Mouse (Mus musculus): ENCODE data around the gene Zcchc24. TPM values are rescaled to one million over a fixed set of nuclear protein-coding genes. Genes with fewer than 3 reads are reported as not detected.

Gene Zcchc24
- total RNA-seq, 1 experiment from 2014 or later: 4.2 TPM

DNA sequence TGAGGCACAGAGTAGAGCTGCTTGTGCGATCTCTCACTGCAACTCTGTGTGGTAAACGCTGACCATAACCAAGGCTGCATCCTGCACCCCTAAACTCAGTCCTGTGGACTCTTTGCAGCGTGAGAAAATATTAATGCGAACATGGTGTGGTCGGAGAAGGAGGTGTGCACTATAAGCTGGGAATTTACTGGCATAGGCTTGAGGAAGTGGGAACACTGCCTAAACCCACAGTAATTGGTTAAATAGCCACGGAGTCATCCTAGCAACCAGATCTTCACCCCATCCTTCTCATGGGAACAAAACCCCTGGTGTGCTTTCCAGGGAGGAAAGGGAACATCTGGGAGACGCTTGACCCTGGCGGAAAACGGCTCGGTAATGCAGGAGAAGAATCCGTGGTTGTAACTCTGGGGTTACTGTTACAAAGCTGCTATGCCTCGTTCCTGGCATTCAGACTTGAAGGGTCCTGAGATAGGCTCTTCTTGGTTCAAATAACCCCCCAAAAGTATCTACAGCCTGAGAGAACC is 18.6 kb upstream of the Zcchc24 start:
- no peak for ATAC-seq (replicated peaks in 1 of 2; ENCODE audit: insufficient read depth in 1 of 2, low FRiP score in 2 of 2, low TSS enrichment in 1 of 2, low read depth in 1 of 2, poor library complexity in 2 of 2, severe bottlenecking in 2 of 2)

GRCm38 (mm10) chr14:25786959-25787358 is 18.1 kb upstream of the Zcchc24 start:
- ATAC-seq (replicated peaks in 1 of 2; ENCODE audit: insufficient read depth in 1 of 2, low FRiP score in 2 of 2, low TSS enrichment in 1 of 2, low read depth in 1 of 2, poor library complexity in 2 of 2, severe bottlenecking in 2 of 2): no peak

- ATAC-seq (replicated peaks in 1 of 2; ENCODE audit: insufficient read depth in 1 of 2, low FRiP score in 2 of 2, low TSS enrichment in 1 of 2, low read depth in 1 of 2, poor library complexity in 2 of 2, severe bottlenecking in 2 of 2): peak; percentile 59 to 61; a peak in 3 of 4 replicates
Observed at GRCm38 (mm10) chr14:25785210-25785609, 16.4 kb upstream of the Zcchc24 start.

GRCm38 (mm10) chr14:25783220-25783619 is 14.4 kb upstream of the Zcchc24 start:
- no peak for ATAC-seq (replicated peaks in 1 of 2; ENCODE audit: insufficient read depth in 1 of 2, low FRiP score in 2 of 2, low TSS enrichment in 1 of 2, low read depth in 1 of 2, poor library complexity in 2 of 2, severe bottlenecking in 2 of 2)

DNA sequence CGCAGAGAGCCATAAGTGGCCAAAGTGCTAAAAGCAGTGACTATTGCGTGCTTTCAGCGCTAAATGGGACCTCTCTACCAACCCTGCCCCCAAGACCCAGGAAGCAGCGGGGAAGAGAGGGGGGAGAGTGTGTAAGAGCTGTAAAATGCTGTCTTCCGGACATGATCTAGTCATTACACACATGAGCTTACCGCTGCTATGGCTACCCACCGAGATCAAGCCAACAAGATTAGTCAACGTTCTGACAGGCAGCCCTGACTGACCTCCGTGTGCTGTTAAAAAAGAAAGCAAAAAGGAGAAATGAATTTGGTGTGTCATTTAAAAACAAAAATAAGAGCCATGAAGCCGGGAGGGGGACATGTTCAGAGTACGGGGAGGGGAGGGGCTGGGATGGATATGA is 11.8 kb upstream of the Zcchc24 start:
- ATAC-seq (replicated peaks in 1 of 2; ENCODE audit: insufficient read depth in 1 of 2, low FRiP score in 2 of 2, low TSS enrichment in 1 of 2, low read depth in 1 of 2, poor library complexity in 2 of 2, severe bottlenecking in 2 of 2): peak; percentile 63 to 65

- no peak for ATAC-seq (replicated peaks in 1 of 2; ENCODE audit: insufficient read depth in 1 of 2, low FRiP score in 2 of 2, low TSS enrichment in 1 of 2, low read depth in 1 of 2, poor library complexity in 2 of 2, severe bottlenecking in 2 of 2)
Observed at GRCm38 (mm10) chr14:25776294-25776693, 7.5 kb upstream of the Zcchc24 start.

DNA sequence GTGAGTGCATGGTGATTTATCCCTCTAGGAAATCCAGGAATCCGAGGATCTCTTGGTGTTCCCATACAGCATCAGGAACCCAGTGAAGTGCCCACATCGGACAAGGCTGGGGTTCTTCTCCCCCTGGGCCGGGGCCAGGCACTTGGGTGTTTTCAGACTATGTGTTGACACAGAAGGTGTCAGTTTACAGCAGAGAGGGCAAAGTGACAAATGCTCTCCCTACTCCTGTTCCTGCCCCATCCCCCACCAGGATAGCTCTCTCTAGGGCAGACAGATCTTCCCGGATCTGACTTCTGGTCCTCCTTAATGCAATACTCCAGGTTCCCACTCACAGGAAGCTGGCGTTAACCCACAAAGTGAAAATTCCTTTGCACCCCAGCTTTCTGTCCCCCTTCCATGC is 5.3 kb upstream of the Zcchc24 start:
- no peak for ATAC-seq (replicated peaks in 1 of 2; ENCODE audit: insufficient read depth in 1 of 2, low FRiP score in 2 of 2, low TSS enrichment in 1 of 2, low read depth in 1 of 2, poor library complexity in 2 of 2, severe bottlenecking in 2 of 2)

DNA sequence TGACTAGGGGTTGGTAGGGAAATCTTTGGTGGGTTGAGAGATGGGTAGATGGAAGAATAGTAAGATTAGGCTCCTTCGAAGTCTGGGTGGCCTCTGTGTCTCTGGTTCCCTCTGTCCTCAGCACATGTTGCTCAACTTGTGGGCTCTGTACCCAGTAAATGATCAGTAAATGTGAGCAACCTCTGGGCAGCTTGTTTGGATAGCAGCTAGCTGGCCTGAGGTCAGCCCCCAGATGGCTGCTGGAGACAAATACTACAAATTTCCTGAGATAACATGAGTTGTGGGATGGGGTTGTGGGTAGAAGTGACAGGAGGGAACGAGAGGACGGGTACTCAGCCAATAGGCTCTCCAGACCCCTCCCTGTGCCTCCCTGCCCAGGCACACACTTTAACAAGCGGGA is 4.2 kb upstream of the Zcchc24 start:
- no peak for ATAC-seq (replicated peaks in 1 of 2; ENCODE audit: insufficient read depth in 1 of 2, low FRiP score in 2 of 2, low TSS enrichment in 1 of 2, low read depth in 1 of 2, poor library complexity in 2 of 2, severe bottlenecking in 2 of 2)

- ATAC-seq (replicated peaks in 1 of 2; ENCODE audit: insufficient read depth in 1 of 2, low FRiP score in 2 of 2, low TSS enrichment in 1 of 2, low read depth in 1 of 2, poor library complexity in 2 of 2, severe bottlenecking in 2 of 2): no peak
Observed at GRCm38 (mm10) chr14:25769626-25770306, 927 bp upstream of the Zcchc24 start.

GRCm38 (mm10) chr14:25768261-25768893 is 462 bp downstream of the Zcchc24 start:
- ATAC-seq (replicated peaks in 1 of 2; ENCODE audit: insufficient read depth in 1 of 2, low FRiP score in 2 of 2, low TSS enrichment in 1 of 2, low read depth in 1 of 2, poor library complexity in 2 of 2, severe bottlenecking in 2 of 2): peak; percentile 23 to 33; a peak in 2 of 4 replicates

GRCm38 (mm10) chr14:25767725-25768203 is 1.1 kb downstream of the Zcchc24 start:
- ATAC-seq (replicated peaks in 1 of 2; ENCODE audit: insufficient read depth in 1 of 2, low FRiP score in 2 of 2, low TSS enrichment in 1 of 2, low read depth in 1 of 2, poor library complexity in 2 of 2, severe bottlenecking in 2 of 2): no peak

DNA sequence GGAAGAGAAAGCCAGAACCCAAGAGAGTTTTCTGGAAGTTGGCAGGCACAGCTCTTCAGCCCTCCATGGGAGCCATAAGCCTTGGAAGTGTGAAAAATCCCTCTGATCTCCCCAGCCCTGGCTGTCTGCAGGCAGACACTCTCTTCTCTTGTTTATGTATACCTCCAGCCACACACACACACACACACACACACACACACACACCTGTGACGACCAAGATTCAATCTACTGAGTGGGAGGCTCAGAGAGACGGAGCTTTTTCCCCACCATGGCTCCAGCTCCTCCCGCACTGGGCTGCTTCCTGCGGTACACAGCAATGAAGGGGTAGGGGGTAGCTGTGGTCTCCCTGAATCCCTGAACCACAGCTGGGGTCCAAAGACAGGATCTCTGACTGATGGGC is 2.4 kb downstream of the Zcchc24 start:
- ATAC-seq (replicated peaks in 1 of 2; ENCODE audit: insufficient read depth in 1 of 2, low FRiP score in 2 of 2, low TSS enrichment in 1 of 2, low read depth in 1 of 2, poor library complexity in 2 of 2, severe bottlenecking in 2 of 2): no peak

DNA sequence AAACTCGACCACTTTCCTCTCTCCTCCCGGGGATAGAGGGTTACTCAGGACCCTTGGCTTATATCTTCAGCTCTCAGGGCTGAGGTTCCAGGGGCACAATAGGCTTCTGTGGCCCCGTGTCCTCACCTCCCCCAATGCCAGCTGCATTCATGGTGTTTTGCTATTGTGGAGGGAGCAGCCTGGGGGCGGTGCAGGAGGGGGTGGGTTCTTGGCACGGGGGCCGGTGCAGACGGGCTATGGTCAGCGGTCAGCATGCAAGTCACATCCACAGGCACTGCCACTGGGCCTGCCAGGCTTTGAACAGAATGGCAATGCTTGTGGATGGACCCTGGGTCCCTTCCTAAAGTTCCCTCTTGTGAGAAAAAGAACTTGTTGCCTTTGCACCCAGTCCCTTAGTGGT is 2.9 kb downstream of the Zcchc24 start:
- no peak for ATAC-seq (replicated peaks in 1 of 2; ENCODE audit: insufficient read depth in 1 of 2, low FRiP score in 2 of 2, low TSS enrichment in 1 of 2, low read depth in 1 of 2, poor library complexity in 2 of 2, severe bottlenecking in 2 of 2)

- ATAC-seq (replicated peaks in 1 of 2; ENCODE audit: insufficient read depth in 1 of 2, low FRiP score in 2 of 2, low TSS enrichment in 1 of 2, low read depth in 1 of 2, poor library complexity in 2 of 2, severe bottlenecking in 2 of 2): no peak
Observed at GRCm38 (mm10) chr14:25765146-25765545, 3.7 kb downstream of the Zcchc24 start.

DNA sequence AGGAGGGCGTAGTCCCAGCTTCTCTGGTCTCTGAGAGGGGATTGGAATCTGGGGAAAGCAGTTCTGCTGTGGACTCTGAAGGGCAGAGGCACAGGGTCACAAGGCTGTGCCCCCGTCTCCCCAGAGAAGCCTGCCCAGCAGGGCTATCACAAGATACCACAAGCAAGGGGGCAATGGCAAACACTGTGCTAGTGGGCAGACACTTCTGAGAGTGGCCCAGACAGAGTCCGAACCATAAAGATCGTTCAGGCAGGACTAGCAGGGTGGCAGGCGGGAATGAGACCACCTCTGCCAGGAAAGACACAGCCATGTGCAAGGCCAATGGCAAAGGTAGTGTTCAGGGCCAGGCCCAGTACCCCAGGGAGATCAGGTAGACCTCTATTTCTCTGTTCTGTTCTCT is 7.7 kb downstream of the Zcchc24 start:
- no peak for ATAC-seq (replicated peaks in 1 of 2; ENCODE audit: insufficient read depth in 1 of 2, low FRiP score in 2 of 2, low TSS enrichment in 1 of 2, low read depth in 1 of 2, poor library complexity in 2 of 2, severe bottlenecking in 2 of 2)

DNA sequence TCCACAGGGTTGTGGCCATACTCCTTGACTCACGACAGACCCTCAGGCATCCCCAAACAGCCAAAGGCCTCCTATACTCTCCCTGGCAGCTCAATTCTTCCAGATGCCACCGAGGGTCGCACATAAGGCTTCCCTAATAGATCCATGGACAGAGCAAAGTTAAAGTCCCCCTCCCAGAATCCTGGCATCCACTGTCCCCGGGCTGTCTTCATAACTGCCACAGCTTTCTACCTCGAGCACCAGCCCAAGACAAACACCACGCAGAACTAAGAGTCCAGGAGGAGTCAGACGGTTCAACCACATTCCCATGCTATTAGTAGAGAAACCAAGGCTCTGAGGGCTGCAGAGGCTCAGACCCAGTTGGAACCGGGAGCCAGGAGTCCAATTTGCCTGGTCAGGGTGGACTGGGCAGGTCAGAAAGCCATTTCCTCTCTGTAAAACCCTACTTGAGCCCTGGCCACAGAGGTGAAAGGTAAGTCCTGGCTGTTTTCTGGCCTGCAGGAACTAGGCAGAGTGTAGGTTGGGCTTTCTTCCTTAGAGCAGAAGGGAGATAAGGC is 8.8 kb downstream of the Zcchc24 start:
- 0 out of 4 replicates have a peak, but pooled peaks of 1 of the 2 experiments have one; percentile 23 for ATAC-seq (replicated peaks in 1 of 2; ENCODE audit: insufficient read depth in 1 of 2, low FRiP score in 2 of 2, low TSS enrichment in 1 of 2, low read depth in 1 of 2, poor library complexity in 2 of 2, severe bottlenecking in 2 of 2)

GRCm38 (mm10) chr14:25759551-25759950 is 9.3 kb downstream of the Zcchc24 start:
- peak in 1 of 2 experiments; percentile 41; a peak in 2 of 4 replicates for ATAC-seq (replicated peaks in 1 of 2; ENCODE audit: insufficient read depth in 1 of 2, low FRiP score in 2 of 2, low TSS enrichment in 1 of 2, low read depth in 1 of 2, poor library complexity in 2 of 2, severe bottlenecking in 2 of 2)

GRCm38 (mm10) chr14:25757917-25758316 is 10.9 kb downstream of the Zcchc24 start:
- no peak for ATAC-seq (replicated peaks in 1 of 2; ENCODE audit: insufficient read depth in 1 of 2, low FRiP score in 2 of 2, low TSS enrichment in 1 of 2, low read depth in 1 of 2, poor library complexity in 2 of 2, severe bottlenecking in 2 of 2)
